Mouse (Mus musculus) hindbrain, embryonic 11.5 days (tissue): Measurements from ENCODE around the gene Tmem41b. TPM values are rescaled to one million over a fixed set of nuclear protein-coding genes. Genes with fewer than 3 reads are reported as not detected.
A peak's percentile ranks its signal among the peaks of the same experiment; 100 is the strongest.
"Not testable (repeated sequence)": the region's sequence is repeated elsewhere in the genome, so short reads cannot be mapped to it uniquely, and the experiment has no call there.

Experiments used
- ATAC-seq: fragments of 200-750 bp; cut with Nextera tagmentation; 2 replicates; pipeline ENCODE4 v1.8.0; 2017; ENCODE audit warnings: mild to moderate bottlenecking, moderate TSS enrichment, moderate library complexity; ENCODE audit not compliant: low FRiP score
- DNase-seq: peaks from one replicate; pipeline ENCODE4 v3.0.0-alpha.2; 2015; ENCODE audit warnings: low spot score
- H3K27ac ChIP-seq: fragments of 300-500 bp; sonication (generic); 2 replicates; pipeline ENCODE4 v1.5.1; 2014; ENCODE audit warnings: mild to moderate bottlenecking, low read depth, low read length
- H3K27me3 ChIP-seq: fragments of 300-500 bp; sonication (generic); 2 replicates; pipeline ENCODE4 v1.6.1; 2014; ENCODE audit warnings: mild to moderate bottlenecking, low read length, moderate library complexity, mixed read lengths; ENCODE audit not compliant: control insufficient read depth, insufficient read depth
- H3K36me3 ChIP-seq: fragments of 300-500 bp; sonication (generic); 2 replicates; pipeline ENCODE4 v1.6.1; 2014; ENCODE audit warnings: mild to moderate bottlenecking, low read length, moderate library complexity, mixed read lengths; ENCODE audit not compliant: control insufficient read depth, insufficient read depth
- H3K4me1 ChIP-seq: fragments of 300-500 bp; sonication (generic); replicated peaks from 2 replicates; pipeline ENCODE4 v1.6.1; 2014; ENCODE audit warnings: low read length, mixed read lengths; ENCODE audit not compliant: control insufficient read depth, insufficient read depth
- H3K4me2 ChIP-seq: fragments of 300-500 bp; sonication (generic); replicated peaks from 2 replicates; pipeline ENCODE4 v1.6.1; 2014; ENCODE audit warnings: mild to moderate bottlenecking, low read depth, low read length
- H3K4me3 ChIP-seq: fragments of 300-500 bp; sonication (generic); 2 replicates; pipeline ENCODE4 v1.5.1; 2014; ENCODE audit warnings: low read depth, low read length
- H3K9ac ChIP-seq: fragments of 300-500 bp; sonication (generic); 2 replicates; pipeline ENCODE4 v1.6.1; 2014; ENCODE audit warnings: low read depth, low read length
- H3K9me3 ChIP-seq: fragments of 300-500 bp; sonication (generic); 2 replicates; pipeline ENCODE4 v1.6.1; 2016; ENCODE audit warnings: low read length; ENCODE audit not compliant: control insufficient read depth
- WGBS: fragments of 180-500 bp; shearing (Covaris S2); extraction: QIAGEN DNeasy Blood & Tissue Kit; methylation state at CpG from one replicate; pipeline ENCODE4 v1.1.7; 2014; 5-methylcytosine and 5-hydroxymethylcytosine counted together
- polyA plus RNA-seq: library from polyadenylated mRNA; unstranded; fragments of >200 nt; fragmentation: Nextera tagmentation; extraction: Ambion mirVana; gene quantifications from 2 replicates; pipeline ENCODE4 v1.2.1, GENCODE M21; 2014

Gene Tmem41b
- polyA plus RNA-seq: 78.4 and 84.8 TPM in 2 replicates

DNA sequence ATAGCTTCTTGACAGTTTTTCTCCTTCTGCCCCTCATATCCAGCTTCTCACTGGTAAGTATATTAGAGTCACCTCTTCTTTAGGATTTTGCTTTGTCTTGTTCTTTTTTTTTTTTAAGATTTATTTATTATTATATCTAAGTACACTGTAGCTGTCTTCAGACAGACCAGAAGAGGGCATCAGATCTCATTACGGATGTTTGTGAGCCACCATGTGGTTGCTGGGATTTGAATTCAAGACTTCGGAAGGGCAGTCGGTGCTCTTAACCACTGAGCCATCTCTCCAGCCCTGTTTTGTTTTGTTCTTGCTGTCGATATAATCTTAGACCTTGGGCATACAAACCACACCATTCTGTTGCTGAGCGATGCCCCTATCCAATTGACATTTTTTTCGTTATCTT lies at the start of gene Tmem41b:
TSS of gene Tmem41b (minus strand) at position 155 of the 400 bp plus-strand sequence.
- not testable (repeated sequence) for H3K27me3 ChIP-seq, H3K9me3 ChIP-seq, H3K4me1 ChIP-seq, H3K36me3 ChIP-seq
- Histone ChIP-seq H3K4me2 (peak within 1 kb of the TSS; percentile 80), H3K4me3 (peak within 1 kb of the TSS; percentile 64), H3K9ac (peak within 1 kb of the TSS; percentile 65), H3K27ac (peak within 1 kb of the TSS; percentile 83)
- WGBS: 36% methylated on average over 6 of the region's 6 CpGs
- peak; percentile 32; the same call in 1 of the 2 replicates for ATAC-seq
- DNase-seq: peak; percentile 30

DNA sequence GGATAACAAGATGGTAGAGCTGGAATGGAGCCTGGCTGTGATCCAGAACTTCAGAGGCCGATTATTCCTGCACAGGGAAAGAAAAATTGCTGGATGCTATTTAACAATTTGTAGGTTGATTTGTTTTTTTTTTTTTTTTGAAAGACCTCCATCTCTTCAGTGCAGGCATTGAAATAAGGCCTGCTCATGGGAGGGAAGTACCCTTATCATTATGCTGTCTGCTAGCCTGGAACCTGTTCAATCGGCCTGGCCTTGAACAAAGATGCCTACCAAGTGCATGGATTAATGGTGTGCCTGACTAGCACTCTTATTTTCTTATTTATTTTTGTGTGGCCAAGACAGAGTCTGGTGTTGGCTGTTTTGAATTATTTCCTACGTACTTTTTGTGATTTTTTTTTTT lies 43.6 kb upstream of the Tmem41b start:
- no peaks in the 10 kb centered on the region; the same call in 1 of the 2 replicates for H3K36me3 ChIP-seq
- no peak for DNase-seq

DNA sequence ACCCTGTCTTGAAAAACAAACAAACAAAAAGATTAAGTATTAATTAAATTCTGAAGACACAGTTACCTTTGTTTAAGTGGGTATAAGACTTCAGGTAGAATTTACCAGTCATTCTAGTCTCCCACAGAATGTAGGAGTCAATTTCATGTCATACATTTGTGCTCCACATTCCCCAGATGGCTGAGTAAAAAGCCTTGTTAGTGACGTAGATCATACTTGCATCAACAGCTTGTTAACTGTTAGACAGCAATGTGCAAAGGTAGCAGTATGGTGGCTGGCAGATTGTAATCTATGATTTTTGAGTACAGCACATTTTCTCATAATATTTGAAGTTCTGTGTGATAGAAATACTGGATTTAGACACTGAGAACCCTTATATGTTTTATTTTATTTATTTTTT lies 42.1 kb upstream of the Tmem41b start:
- Histone ChIP-seq H3K4me2 (no peak overlapping the region), H3K4me1 (no peaks in the 10 kb centered on the region), H3K27ac (no peak overlapping the region), H3K9me3 (no peaks in the 10 kb centered on the region), H3K4me3 (no peak overlapping the region), H3K27me3 (no peaks in the 10 kb centered on the region), H3K36me3 (no peaks in the 10 kb centered on the region; the same call in 1 of the 2 replicates), H3K9ac (no peak overlapping the region)
- ATAC-seq: no peak
- 95% methylated on average over 1 of the region's 1 CpGs for WGBS
- no peak for DNase-seq

More for the DNA sequence above, 43.6 kb upstream of the Tmem41b start:
- ATAC-seq: no peak
- H3K4me3 ChIP-seq: no peak overlapping the region
- no peak overlapping the region for H3K9ac ChIP-seq
- H3K4me1 ChIP-seq: no peaks in the 10 kb centered on the region
- H3K9me3 ChIP-seq: no peaks in the 10 kb centered on the region
- H3K4me2 ChIP-seq: no peak overlapping the region
- 94% methylated on average over 3 of the region's 3 CpGs for WGBS
- H3K27ac ChIP-seq: no peak overlapping the region
- H3K27me3 ChIP-seq: no peaks in the 10 kb centered on the region

DNA sequence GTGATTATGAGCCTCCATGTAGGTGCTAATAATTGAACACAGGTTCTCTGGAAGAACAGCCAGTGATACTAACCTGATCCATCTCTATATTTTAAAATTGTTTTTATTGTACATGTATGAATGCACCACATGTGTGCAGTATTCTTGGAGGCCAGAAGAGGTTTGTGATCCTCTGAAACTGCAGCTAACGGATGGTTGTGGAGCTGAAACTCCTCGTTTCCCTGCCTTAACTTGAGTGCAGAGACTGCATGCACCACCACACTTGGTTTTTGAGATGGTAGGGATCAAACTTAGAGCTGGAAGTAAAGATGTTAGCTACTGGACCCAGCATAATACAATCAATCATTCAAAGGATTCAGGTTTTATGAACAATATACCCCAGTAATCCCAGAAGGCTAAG lies 39.9 kb upstream of the Tmem41b start:
- DNase-seq: no peak
- Histone ChIP-seq H3K27me3 (no peaks in the 10 kb centered on the region), H3K27ac (no peak overlapping the region), H3K9me3 (no peaks in the 10 kb centered on the region), H3K4me2 (no peak overlapping the region), H3K4me3 (no peak overlapping the region), H3K4me1 (no peaks in the 10 kb centered on the region), H3K36me3 (no peaks in the 10 kb centered on the region; the same call in 1 of the 2 replicates), H3K9ac (no peak overlapping the region)
- WGBS: 83% methylated on average over 2 of the region's 2 CpGs
- no peak for ATAC-seq

DNA sequence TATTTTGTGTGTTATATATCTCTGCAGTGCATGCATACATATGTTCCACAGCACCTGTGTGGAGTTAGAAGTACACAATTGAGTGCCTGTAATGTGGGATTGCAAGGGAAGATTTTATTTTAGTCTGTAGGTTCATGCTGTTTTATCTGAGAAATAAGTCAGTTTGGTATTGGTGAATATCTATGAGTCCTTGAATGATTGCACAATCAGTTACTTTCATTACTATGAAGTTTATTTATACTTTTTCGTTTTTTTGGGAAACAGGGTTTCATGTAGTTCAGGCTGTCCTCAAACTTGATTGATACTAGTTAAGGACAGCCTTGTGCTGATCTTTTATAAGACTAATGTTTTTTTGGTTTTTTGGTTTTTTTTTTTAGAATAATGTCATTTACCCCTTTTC lies 36.8 kb upstream of the Tmem41b start:
- Histone ChIP-seq H3K4me3 (no peak overlapping the region), H3K9me3 (no peaks in the 10 kb centered on the region), H3K27ac (no peak overlapping the region), H3K9ac (no peak overlapping the region), H3K4me2 (no peak overlapping the region), H3K36me3 (no peaks in the 10 kb centered on the region), H3K27me3 (no peaks in the 10 kb centered on the region), H3K4me1 (no peaks in the 10 kb centered on the region)
- ATAC-seq: no peak
- DNase-seq: no peak
- 97% methylated on average over 1 of the region's 1 CpGs for WGBS

DNA sequence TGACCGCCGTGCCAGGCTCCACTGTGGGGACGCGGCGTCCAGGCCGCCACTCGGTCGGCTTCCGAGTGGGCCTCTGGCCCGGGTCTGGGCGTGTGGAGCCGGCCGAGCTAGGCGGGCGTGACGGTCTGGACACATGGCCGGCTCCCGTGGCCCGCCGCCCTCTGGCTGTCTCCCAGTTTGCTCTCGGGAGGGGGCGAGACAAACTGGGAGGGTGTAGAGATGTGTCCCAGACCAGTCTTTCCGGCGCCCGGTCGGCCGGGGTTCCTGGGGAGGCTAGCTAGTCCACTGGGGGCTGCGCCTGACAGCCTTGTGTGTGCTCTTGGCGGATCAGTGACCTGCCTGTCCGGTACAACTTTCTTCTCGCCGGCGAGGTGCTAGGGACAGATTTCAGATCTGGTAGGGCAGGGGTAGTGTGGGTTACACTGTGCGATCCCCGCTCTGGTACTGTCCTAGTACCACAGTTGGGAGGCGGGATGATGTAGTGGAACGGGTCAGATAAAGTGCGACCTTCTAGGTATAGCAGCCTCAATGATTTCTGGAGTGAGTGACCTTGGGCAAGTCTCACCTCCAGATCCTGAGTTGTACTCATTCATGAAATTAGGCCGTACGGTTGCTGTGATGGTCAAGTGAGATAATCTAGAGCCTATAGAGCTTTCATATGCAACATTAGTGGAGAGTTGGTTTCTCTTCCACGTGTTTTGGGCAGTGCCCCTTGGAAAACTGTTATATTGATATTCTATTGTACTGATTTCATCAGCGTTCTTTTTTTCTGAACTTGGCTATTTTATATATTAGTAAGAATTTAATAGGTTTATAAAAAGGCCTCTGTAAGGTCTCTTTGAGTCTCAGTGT lies 32.1 kb upstream of the Tmem41b start:
- DNase-seq: peak; percentile 37
- H3K9ac ChIP-seq: peak overlapping the region; percentile 93
- no peaks in the 10 kb centered on the region for H3K27me3 ChIP-seq
- H3K9me3 ChIP-seq: no peaks in the 10 kb centered on the region
- no peaks in the 10 kb centered on the region for H3K36me3 ChIP-seq
- peak overlapping the region; percentile 99 for H3K4me3 ChIP-seq
- H3K27ac ChIP-seq: peak overlapping the region; percentile 90
- H3K4me2 ChIP-seq: peak overlapping the region; percentile 79
- no peaks in the 10 kb centered on the region for H3K4me1 ChIP-seq
- WGBS: under 1% methylated on average over 32 of the region's 42 CpGs
- ATAC-seq: peak; percentile 82

DNA sequence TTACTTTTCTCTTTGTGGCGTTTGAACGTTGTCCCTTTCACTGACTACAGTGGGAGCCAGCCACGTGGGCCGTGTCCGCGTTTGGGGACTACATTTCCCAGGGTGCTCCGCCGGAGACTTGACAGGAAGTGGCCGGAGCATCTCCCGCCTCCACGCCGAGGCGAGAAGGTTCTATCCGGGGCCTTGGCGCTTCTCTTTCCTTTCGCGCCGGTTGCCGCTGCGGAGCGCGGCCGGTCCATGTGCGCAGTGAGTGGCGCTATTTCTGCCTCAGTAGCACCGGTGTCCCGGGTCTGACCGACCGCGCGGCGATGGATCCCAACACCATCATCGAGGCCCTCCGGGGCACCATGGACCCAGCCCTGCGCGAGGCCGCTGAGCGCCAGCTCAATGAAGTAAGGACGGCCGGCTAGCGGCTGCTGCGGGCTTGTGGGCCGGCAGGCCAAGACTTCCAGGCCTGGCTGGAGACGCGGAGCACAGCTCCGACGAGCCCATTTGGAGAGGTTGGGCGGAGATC lies 31.4 kb upstream of the Tmem41b start, which contains the start of gene Ipo7:
TSS of gene Ipo7 (plus strand) at position 158 of the 514 bp plus-strand sequence.
- DNase-seq: peak; percentile 93
- H3K36me3 ChIP-seq: no peaks in the 10 kb centered on the region
- peak within 1 kb of the TSS; percentile 99 for H3K4me3 ChIP-seq
- H3K9ac ChIP-seq: peak within 1 kb of the TSS; percentile 93
- under 1% methylated on average over 48 of the region's 48 CpGs for WGBS
- H3K4me2 ChIP-seq: peak within 1 kb of the TSS; percentile 79
- H3K4me1 ChIP-seq: no peaks in the 10 kb centered on the region
- H3K9me3 ChIP-seq: no peaks in the 10 kb centered on the region
- no peaks in the 10 kb centered on the region for H3K27me3 ChIP-seq
- H3K27ac ChIP-seq: peak within 1 kb of the TSS; percentile 90
- peak; percentile 98 for ATAC-seq

DNA sequence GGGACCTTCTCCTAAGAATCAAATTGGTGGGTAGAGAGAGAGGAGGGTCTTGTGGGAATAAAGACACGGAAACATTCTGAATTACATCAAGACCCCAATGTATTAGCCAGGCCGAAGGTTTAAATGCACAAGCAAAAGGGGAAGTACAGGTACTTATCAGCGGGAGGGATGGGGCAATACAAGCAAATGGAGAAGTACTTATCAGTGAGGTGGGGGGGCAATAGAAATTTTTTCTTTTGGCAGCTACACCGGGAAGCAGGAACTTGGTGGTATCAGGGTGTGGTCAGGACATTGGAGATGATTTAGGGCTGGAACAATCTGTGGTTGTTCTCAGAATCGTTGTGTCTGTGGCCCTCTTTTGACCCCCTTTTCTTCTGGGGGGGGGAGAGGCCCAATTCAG lies 27.5 kb upstream of the Tmem41b start:
- no peaks in the 10 kb centered on the region for H3K36me3 ChIP-seq
- DNase-seq: no peak
- no peaks in the 10 kb centered on the region for H3K9me3 ChIP-seq
- no peak overlapping the region for H3K4me3 ChIP-seq
- 92% methylated on average over 5 of the region's 5 CpGs for WGBS
- no peak for ATAC-seq
- no peak overlapping the region for H3K9ac ChIP-seq
- H3K4me1 ChIP-seq: no peaks in the 10 kb centered on the region
- no peaks in the 10 kb centered on the region for H3K27me3 ChIP-seq
- H3K4me2 ChIP-seq: no peak overlapping the region
- H3K27ac ChIP-seq: no peak overlapping the region

DNA sequence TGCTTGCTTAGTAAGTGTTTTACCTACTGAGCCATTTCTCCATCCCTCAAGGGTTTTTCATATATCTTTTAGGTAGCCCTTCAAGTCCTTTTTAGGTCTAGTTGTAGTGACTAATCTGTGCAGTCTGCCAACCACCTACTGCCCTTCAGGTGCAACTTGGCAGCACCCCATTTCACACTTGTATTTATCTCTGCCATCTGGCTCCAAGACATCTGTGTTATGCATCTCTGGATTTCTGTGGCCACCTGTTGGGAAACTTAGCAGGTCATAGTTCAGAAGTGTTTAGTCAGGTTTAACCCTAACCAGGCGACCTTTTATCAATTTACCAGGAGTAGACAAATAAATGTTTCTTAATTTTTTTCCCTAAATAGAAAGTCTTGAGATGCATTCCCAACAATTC lies 24.7 kb upstream of the Tmem41b start:
- Histone ChIP-seq H3K9me3 (no peaks in the 10 kb centered on the region), H3K27me3 (no peaks in the 10 kb centered on the region), H3K4me2 (no peak overlapping the region), H3K27ac (no peak overlapping the region), H3K36me3 (no peaks in the 10 kb centered on the region), H3K4me3 (no peak overlapping the region), H3K4me1 (no peaks in the 10 kb centered on the region), H3K9ac (no peak overlapping the region)
- no peak for ATAC-seq
- DNase-seq: no peak
- 64% methylated on average over 1 of the region's 1 CpGs for WGBS
